Mouse (Mus musculus): Measurements from ENCODE around the gene Golga4.

The Golga4 gene

GRCm38 (mm10) chr9:118489579-118490019 lies 16.5 kb upstream of the Golga4 start:
- DNase-seq (ENCODE audit: low read depth, low spot score): peak; percentile 60

- no peak for DNase-seq (ENCODE audit: low read depth, low spot score)
These were observed 14.9 kb upstream of the Golga4 start for GRCm38 (mm10) chr9:118491195-118491594.

GRCm38 (mm10) chr9:118492932-118493698 lies 13.0 kb upstream of the Golga4 start:
- no peak for DNase-seq (ENCODE audit: low read depth, low spot score)

DNA sequence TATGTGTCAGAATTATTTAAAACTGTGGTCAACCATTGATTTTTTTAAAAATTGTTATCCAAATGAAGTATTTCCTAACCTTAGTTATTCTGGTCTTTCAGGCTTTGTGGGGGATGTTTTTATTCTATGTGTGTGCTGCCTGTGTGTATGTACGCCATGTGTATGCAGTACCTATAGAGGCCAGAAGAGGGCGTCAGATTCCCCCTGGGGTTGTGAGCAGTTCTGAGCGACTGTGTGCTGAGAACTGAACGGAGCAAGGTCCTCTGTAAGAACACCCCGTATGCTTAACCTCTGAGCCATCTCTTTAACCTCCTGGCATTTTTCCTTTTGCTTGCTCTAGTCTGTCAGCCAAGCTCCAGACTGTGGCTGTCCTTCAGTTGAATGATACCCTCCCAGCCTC lies 12.0 kb upstream of the Golga4 start:
- no peak for DNase-seq (ENCODE audit: low read depth, low spot score)

DNA sequence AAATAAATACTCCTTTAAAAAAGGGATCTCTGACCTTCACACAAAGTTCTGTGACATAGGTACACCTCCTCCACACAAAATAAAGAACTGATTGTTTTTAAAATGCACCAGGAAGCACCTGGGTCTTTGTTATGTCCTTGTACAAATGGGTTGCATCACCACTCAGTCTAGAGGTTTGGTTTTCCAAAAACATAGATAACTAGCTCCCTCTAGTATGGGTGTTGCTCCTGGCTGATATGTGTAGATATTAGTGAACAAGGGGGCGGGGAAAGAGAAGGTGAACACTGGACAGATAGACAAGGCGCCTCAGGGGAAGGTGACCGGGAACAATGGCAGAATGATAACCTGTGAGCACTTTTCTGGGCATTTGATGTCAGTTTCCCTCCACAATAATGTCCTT lies 10.1 kb upstream of the Golga4 start:
- no peak for DNase-seq (ENCODE audit: low read depth, low spot score)

DNA sequence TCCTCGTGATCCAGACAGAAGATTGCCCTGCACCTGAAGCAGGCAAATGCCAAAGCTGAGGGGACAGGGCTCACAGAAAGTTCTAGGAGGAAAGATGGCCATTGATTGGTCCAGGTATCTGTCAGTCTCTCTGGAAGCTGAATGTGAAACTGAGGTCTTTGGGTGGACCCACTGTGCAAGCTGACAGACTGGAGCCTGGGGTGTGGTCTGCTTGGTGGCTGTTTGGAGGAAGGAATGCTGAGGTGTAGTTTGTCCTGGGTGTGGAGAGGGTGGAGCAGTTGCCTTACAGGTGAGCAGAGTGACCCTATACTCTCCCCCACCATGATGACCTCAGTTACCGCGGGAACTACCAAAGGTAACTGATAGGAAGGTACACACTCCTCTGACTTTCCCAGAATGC lies 9.1 kb upstream of the Golga4 start:
- no peak for DNase-seq (ENCODE audit: low read depth, low spot score)

DNA sequence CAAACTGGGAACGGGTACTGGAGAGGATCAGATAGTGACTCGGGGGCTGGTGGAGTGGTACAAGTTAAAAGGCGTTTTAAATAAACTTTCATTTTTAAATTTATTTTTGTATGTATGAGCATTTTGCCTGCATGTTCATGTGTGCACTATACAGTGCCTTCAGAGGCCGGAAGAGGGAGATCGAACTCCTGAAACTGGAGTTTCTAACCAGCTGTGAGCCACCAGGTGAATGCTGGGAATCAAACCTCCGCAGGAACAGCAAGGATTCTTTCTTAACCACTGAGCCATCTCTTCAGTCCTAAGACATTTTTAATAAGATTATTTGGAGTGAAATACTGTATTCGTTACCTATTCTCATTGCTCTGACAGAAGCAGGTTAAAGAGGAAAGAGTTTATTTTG lies 8.0 kb upstream of the Golga4 start:
- DNase-seq (ENCODE audit: low read depth, low spot score): no peak

DNA sequence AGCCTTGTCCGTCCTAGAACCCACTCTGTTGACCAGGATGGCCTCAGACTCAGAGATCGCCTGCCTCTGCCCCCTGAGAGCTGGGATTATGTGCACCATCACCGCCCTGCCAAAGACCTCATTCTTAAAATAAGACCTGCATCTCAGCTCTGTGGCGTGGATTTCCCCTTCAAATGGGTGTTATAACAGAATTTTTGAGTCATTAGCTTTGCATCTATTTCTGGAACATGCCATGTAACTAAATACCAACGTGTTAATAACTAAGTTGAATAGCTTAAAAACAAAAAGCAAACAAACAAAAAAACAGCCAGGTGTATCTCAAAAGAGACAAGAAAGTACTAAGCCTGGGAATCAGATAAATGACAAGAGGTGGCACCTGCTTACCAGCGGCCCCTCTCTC lies 5.1 kb upstream of the Golga4 start:
- DNase-seq (ENCODE audit: low read depth, low spot score): no peak

- no peak for DNase-seq (ENCODE audit: low read depth, low spot score)
These were observed 1.4 kb upstream of the Golga4 start for GRCm38 (mm10) chr9:118504656-118505055.

- no peak for DNase-seq (ENCODE audit: low read depth, low spot score)
These were observed 551 bp downstream of the Golga4 start for GRCm38 (mm10) chr9:118506404-118507231.

- no peak for DNase-seq (ENCODE audit: low read depth, low spot score)
These were observed 1.5 kb downstream of the Golga4 start for GRCm38 (mm10) chr9:118507552-118507951.

GRCm38 (mm10) chr9:118508601-118509000 lies 2.5 kb downstream of the Golga4 start:
- DNase-seq (ENCODE audit: low read depth, low spot score): no peak

GRCm38 (mm10) chr9:118510941-118511690 lies 5.0 kb downstream of the Golga4 start:
- DNase-seq (ENCODE audit: low read depth, low spot score): no peak

DNA sequence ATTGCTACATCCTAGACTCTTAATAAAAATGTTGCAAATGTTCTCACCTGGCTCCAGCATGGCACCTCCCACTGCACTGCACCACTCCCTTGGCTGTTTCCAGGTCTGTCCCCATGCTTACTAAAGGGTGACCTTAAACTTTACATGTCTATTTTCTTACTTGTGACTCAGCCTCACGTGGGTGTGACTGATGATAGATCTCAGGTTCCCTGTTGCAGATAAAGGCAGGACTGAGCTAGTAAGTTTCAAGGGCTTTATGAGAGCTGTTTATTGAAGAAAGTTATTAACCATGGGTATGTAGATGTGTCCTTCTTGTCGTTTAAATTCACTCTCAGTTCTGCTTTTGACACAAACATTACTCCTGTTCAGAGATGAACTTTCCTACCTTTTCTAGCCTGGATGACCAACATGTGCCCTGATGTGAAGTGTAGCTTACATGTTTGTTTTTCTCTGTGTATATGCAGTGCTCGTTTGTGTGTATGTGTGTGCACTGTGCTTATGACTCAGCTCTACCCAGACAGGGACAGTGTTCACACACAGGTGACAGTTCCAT lies 6.7 kb downstream of the Golga4 start:
- no peak for DNase-seq (ENCODE audit: low read depth, low spot score)

DNA sequence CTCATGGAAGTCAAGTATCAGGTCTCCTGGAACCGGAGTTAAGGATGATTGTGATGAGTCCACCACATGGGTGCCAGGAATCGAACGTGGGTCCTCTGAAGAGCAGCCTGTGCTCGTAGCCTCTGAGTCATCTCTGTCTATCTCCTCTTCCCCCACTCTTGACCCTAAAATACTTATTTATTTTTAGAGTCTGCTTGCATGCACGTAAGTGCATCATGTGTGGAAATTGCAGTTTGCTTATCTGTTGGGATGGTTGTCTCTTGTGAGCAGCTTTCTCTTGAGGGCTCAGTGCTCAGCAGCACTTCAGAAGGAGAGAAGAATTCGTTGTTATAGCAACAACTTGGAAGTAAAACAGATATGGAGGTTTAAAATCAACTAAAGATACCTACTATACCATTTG lies 9.4 kb downstream of the Golga4 start:
- DNase-seq (ENCODE audit: low read depth, low spot score): no peak

DNA sequence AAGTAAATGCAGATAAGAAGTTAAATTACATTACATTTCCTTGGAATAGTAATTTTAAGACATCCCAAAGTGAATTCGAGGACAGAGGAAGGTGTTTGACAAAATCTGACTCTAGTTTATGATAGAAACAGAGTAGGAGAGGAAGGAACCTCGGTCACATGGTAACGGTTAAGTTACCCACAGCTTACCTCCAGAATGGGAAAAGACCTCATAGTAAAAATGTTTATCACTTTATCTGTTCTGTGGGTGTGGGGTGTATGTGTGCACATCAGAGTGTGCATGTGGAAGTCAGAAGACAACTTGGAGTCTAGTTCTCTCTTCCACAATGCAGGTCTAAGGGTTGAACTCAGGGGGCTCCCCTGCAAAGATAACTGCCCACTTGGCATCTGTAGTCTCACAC lies 10.1 kb downstream of the Golga4 start:
- no peak for DNase-seq (ENCODE audit: low read depth, low spot score)

GRCm38 (mm10) chr9:118517619-118518018 lies 11.6 kb downstream of the Golga4 start:
- DNase-seq (ENCODE audit: low read depth, low spot score): no peak

- DNase-seq (ENCODE audit: low read depth, low spot score): no peak
These were observed 13.0 kb downstream of the Golga4 start for GRCm38 (mm10) chr9:118519101-118519500.

GRCm38 (mm10) chr9:118520011-118520410 lies 13.9 kb downstream of the Golga4 start:
- DNase-seq (ENCODE audit: low read depth, low spot score): no peak

DNA sequence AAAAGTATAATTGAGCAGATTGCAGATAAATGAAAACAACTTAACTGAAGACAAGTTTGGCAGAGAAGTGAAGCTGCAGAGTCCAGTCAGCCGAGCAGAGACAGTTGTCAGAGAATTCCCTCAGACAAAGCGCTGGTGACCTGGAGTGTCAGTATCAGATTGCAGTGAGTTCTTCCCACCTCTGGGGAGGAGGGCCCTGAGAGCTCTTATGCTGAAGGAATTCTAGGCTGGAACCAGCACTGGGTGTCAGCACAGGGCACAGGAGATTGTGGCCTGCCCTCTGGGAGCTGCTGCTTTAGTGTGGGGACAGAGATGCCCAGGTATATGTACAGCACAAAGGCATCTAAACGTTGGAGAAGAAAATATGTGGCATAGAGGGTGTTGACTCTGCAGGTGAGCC lies 14.8 kb downstream of the Golga4 start:
- DNase-seq (ENCODE audit: low read depth, low spot score): no peak

GRCm38 (mm10) chr9:118521659-118522058 lies 15.6 kb downstream of the Golga4 start:
- no peak for DNase-seq (ENCODE audit: low read depth, low spot score)

DNA sequence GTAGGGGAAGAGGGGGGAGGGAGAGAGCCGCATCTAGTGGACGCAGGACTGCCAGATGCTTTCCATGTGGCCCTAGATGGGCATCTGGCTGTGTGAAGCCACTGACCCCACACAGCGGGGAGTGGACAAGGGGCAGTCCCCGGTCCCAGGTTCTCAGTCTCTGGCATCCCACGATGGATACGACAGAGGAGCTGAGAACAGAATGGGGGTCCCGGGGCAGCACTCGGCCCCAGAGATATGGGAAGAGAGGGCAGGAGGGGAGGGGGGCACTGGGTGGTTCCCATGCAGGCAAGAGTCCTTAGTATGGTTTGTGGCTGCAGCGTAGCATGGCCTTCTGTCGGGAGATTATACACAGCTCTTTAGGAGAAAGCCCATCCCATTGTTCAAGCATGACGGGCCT lies 17.7 kb downstream of the Golga4 start:
- DNase-seq (ENCODE audit: low read depth, low spot score): no peak
